Mouse (Mus musculus): ENCODE data around the gene Saysd1. TPM values are rescaled to one million over a fixed set of nuclear protein-coding genes. Genes with fewer than 3 reads are reported as not detected.
"Not testable (repeated sequence)": the region's sequence is repeated elsewhere in the genome, so short reads cannot be mapped to it uniquely, and the experiment has no call there.

Gene Saysd1
- polyA plus RNA-seq, 1 experiment from 2014 or later, result 12.6 TPM

DNA sequence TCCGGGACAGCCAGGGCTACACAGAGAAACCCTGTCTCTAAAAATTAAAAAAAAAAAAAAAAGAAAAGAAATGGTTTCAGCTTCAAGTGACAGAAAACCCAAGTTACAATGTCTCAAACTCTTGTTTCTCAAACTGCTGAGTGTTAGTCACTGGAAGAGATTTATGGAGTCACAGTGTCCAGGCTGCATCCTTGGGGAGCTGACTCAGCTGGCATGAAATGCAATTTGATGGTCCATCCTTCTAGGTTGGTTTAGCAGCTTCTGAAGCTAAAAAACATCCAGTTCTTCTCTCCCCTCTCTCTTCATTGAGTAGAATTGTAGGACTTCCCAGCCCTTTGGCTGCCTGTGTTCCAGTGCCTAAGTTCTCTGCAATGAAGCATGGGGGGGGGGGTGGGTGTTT is 94.3 kb downstream of the Saysd1 start:
- no peaks in the 10 kb centered on the region for H3K36me3 ChIP-seq (ENCODE audit: control insufficient read depth, insufficient read depth, low read length)
- no peaks in the 10 kb centered on the region for H3K27me3 ChIP-seq (ENCODE audit: control insufficient read depth, insufficient read depth, low read depth, low read length)
- no peaks in the 10 kb centered on the region for H3K9me3 ChIP-seq (replicated peaks; ENCODE audit: control insufficient read depth, low read length, poor library complexity, severe bottlenecking)
- H3K4me1 ChIP-seq (ENCODE audit: control insufficient read depth, insufficient read depth, low read length), result peaks cover 17% of the 10 kb centered on the region
- H3K4me3 ChIP-seq (ENCODE audit: low read depth, low read length), result no peak overlapping the region
- ATAC-seq, result no peak
- H3K27ac ChIP-seq (ENCODE audit: low read length), result no peak overlapping the region
- H3K9ac ChIP-seq (ENCODE audit: low read depth, low read length), result no peak overlapping the region
- no peak overlapping the region for H3K4me2 ChIP-seq (ENCODE audit: low read length)
- 100% methylated on average over 1 of the region's 1 CpGs for WGBS

DNA sequence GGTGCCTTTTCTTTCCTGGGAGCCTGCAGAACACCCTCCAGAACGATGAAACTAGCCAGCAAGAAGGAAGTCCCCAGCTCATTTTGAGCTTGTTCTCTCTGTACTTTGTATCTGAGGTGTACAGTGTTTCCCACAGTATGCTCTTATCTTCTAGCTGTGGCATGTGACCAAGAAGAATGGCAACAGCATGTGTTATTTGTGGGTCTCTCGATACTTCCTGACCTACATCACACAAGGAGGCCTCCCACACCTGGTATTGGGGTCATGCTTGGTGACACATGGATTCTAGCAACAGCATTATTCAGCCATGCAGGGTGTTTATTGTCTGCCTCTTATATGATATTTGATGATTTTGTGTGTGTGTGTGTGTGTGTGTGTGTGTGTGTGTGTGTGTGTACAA is 96.5 kb downstream of the Saysd1 start:
- H3K9me3 ChIP-seq (replicated peaks; ENCODE audit: control insufficient read depth, low read length, poor library complexity, severe bottlenecking), result no peaks in the 10 kb centered on the region
- no peaks in the 10 kb centered on the region for H3K36me3 ChIP-seq (ENCODE audit: control insufficient read depth, insufficient read depth, low read length)
- H3K27me3 ChIP-seq (ENCODE audit: control insufficient read depth, insufficient read depth, low read depth, low read length), result no peaks in the 10 kb centered on the region
- H3K27ac ChIP-seq (ENCODE audit: low read length), result no peak overlapping the region
- no peak overlapping the region for H3K4me2 ChIP-seq (ENCODE audit: low read length)
- no peaks in the 10 kb centered on the region for H3K4me1 ChIP-seq (ENCODE audit: control insufficient read depth, insufficient read depth, low read length)
- no peak overlapping the region for H3K9ac ChIP-seq (ENCODE audit: low read depth, low read length)
- ATAC-seq, result no peak
- H3K4me3 ChIP-seq (ENCODE audit: low read depth, low read length), result no peak overlapping the region
- WGBS, result 75% methylated on average over 2 of the region's 2 CpGs

DNA sequence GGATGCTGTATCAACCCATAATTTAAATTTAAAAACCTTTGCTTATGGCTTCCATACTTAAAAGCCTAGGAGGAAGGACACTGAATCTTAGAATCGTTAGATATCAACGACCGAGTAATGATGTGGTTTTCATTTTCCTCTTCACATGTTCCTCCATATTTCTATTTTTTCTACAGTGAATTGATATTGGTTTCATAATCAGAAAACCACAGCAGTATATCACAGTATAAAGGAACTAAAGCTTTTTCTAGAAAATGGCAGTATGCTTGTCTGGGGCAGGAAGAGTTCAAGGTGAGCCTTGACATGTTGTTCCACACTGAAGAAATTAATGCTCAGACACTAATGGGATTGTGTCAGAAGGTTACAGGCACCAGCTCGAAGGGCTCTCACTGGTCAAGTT is 97.4 kb downstream of the Saysd1 start:
- H3K36me3 ChIP-seq (ENCODE audit: control insufficient read depth, insufficient read depth, low read length), result no peaks in the 10 kb centered on the region
- no peaks in the 10 kb centered on the region for H3K9me3 ChIP-seq (replicated peaks; ENCODE audit: control insufficient read depth, low read length, poor library complexity, severe bottlenecking)
- H3K27ac ChIP-seq (ENCODE audit: low read length), result no peak overlapping the region
- H3K4me1 ChIP-seq (ENCODE audit: control insufficient read depth, insufficient read depth, low read length), result no peaks in the 10 kb centered on the region
- ATAC-seq, result no peak
- H3K4me3 ChIP-seq (ENCODE audit: low read depth, low read length), result no peak overlapping the region
- H3K4me2 ChIP-seq (ENCODE audit: low read length), result no peak overlapping the region
- H3K9ac ChIP-seq (ENCODE audit: low read depth, low read length), result no peak overlapping the region
- H3K27me3 ChIP-seq (ENCODE audit: control insufficient read depth, insufficient read depth, low read depth, low read length), result no peaks in the 10 kb centered on the region
- WGBS, result 92% methylated on average over 4 of the region's 4 CpGs

DNA sequence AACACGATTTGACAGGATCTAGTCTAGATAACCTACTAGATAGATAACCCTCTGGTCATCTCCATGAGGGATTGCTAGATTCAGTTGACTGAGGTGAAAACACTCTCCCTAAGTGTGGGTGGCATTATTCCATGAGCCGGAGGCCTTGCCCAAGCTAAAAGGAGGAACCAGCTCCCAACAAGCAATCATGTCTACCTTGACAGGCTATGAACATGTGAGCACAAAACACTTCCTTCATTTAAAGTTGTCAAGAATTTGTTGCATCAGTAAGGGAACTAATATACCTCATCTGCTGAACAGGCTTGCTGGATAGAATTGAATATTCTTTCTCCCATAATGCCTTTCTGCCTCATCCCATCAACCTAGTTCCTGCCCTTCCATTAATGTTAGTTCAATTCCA is 98.5 kb downstream of the Saysd1 start:
- H3K9ac ChIP-seq (ENCODE audit: low read depth, low read length), result no peak overlapping the region
- ATAC-seq, result no peak
- 91% methylated on average over 2 of the region's 2 CpGs for WGBS
- no peaks in the 10 kb centered on the region for H3K27me3 ChIP-seq (ENCODE audit: control insufficient read depth, insufficient read depth, low read depth, low read length)
- H3K36me3 ChIP-seq (ENCODE audit: control insufficient read depth, insufficient read depth, low read length), result no peaks in the 10 kb centered on the region
- no peak overlapping the region for H3K4me3 ChIP-seq (ENCODE audit: low read depth, low read length)
- H3K4me1 ChIP-seq (ENCODE audit: control insufficient read depth, insufficient read depth, low read length), result no peaks in the 10 kb centered on the region
- no peaks in the 10 kb centered on the region for H3K9me3 ChIP-seq (replicated peaks; ENCODE audit: control insufficient read depth, low read length, poor library complexity, severe bottlenecking)
- H3K27ac ChIP-seq (ENCODE audit: low read length), result no peak overlapping the region
- H3K4me2 ChIP-seq (ENCODE audit: low read length), result no peak overlapping the region

DNA sequence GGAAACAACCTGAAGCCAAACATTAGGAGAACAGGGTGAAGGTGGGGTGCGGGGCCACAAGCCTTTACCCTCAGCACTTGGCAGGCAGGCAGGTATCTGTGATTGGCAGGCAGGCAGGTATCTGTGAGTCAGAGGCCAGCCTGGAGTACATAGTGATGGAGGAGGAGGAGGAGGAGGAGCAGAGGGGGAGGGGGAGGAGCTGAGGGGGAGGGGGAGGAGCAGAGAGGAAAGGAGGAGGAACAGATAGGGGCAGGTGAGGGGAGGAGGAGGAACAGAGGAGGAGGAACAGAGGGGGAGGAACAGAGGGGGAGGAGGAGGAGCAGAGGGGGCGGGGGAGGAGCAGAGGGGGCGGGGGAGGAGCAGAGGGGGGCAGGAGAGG is 105.6 kb downstream of the Saysd1 start:
- no peak overlapping the region for H3K9ac ChIP-seq (ENCODE audit: low read depth, low read length)
- ATAC-seq, result no peak
- 71% methylated on average over 1 of the region's 3 CpGs for WGBS

DNA sequence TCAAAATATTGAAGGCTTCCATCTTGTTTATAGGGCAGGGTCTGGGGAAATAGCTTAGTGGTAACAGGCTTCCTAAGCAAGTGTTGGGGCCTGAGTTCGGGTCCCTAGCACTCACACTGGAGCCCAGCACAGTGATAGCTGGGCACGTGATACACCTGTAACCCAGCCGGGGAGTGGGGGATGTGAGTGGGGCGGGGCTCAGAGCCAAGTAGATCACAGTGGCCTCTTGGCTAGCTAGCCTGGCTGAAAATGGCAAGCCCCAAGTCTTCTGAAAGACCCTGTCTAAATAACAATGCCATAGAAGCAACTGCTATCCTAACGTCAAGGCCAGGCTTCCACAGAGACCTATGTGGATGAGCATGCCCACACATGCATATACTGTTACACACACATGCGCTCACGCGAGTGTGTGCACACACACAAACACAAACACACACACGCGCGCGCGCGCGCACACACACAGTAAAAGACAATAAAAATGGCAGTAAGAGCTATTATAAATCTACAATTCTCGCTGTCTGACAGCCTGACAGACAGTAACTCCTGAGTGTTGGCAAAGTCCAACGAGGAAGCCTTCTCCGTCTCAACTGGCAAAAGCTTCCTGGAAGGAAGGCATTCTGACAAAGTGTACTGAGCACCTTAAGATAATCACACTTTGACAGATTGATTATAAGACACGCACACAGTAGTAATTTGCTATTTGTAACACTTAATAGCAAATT is 106.2 kb downstream of the Saysd1 start:
- no peak overlapping the region for H3K27ac ChIP-seq (ENCODE audit: low read length)
- no peak overlapping the region for H3K4me3 ChIP-seq (ENCODE audit: low read depth, low read length)
- no peaks in the 10 kb centered on the region for H3K36me3 ChIP-seq (ENCODE audit: control insufficient read depth, insufficient read depth, low read length)
- H3K27me3 ChIP-seq (ENCODE audit: control insufficient read depth, insufficient read depth, low read depth, low read length), result no peaks in the 10 kb centered on the region
- no peak for ATAC-seq
- no peak overlapping the region for H3K9ac ChIP-seq (ENCODE audit: low read depth, low read length)
- no peaks in the 10 kb centered on the region for H3K9me3 ChIP-seq (replicated peaks; ENCODE audit: control insufficient read depth, low read length, poor library complexity, severe bottlenecking)
- 81% methylated on average over 19 of the region's 19 CpGs for WGBS
- no peaks in the 10 kb centered on the region for H3K4me1 ChIP-seq (ENCODE audit: control insufficient read depth, insufficient read depth, low read length)
- H3K4me2 ChIP-seq (ENCODE audit: low read length), result no peak overlapping the region

More for the DNA sequence above, 105.6 kb downstream of the Saysd1 start:
- no peak overlapping the region for H3K4me2 ChIP-seq (ENCODE audit: low read length)
- no peaks in the 10 kb centered on the region for H3K27me3 ChIP-seq (ENCODE audit: control insufficient read depth, insufficient read depth, low read depth, low read length)
- H3K27ac ChIP-seq (ENCODE audit: low read length), result no peak overlapping the region
- H3K4me3 ChIP-seq (ENCODE audit: low read depth, low read length), result no peak overlapping the region
- H3K36me3 ChIP-seq (ENCODE audit: control insufficient read depth, insufficient read depth, low read length), result no peaks in the 10 kb centered on the region
- H3K9me3 ChIP-seq (replicated peaks; ENCODE audit: control insufficient read depth, low read length, poor library complexity, severe bottlenecking), result no peaks in the 10 kb centered on the region
- no peaks in the 10 kb centered on the region for H3K4me1 ChIP-seq (ENCODE audit: control insufficient read depth, insufficient read depth, low read length)

DNA sequence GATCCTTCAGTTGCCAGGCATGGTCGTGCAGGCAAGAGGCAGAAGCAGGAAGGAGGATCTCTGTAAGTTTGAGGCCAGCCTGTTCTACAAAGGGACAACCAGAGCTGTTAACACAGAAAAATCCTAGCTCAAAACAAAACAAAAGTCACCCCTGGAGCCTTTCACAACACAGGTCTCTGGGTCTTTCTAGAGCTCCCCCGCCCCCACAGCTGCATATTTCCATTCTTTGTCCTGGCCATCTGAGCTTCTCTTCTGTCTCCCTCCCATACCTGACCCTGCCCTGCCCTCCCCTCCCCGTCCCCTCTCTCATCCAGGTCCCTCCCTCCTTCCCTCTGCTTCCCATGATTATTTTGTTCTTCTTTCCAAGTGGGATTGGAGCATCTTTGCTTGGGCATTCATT is 108.7 kb downstream of the Saysd1 start:
- H3K4me3 ChIP-seq (ENCODE audit: low read depth, low read length), result no peak overlapping the region
- no peak overlapping the region for H3K4me2 ChIP-seq (ENCODE audit: low read length)
- H3K4me1 ChIP-seq (ENCODE audit: control insufficient read depth, insufficient read depth, low read length), result no peaks in the 10 kb centered on the region
- H3K36me3 ChIP-seq (ENCODE audit: control insufficient read depth, insufficient read depth, low read length), result no peaks in the 10 kb centered on the region
- 15% methylated on average over 3 of the region's 3 CpGs for WGBS
- H3K9ac ChIP-seq (ENCODE audit: low read depth, low read length), result no peak overlapping the region
- no peak overlapping the region for H3K27ac ChIP-seq (ENCODE audit: low read length)
- no peaks in the 10 kb centered on the region for H3K27me3 ChIP-seq (ENCODE audit: control insufficient read depth, insufficient read depth, low read depth, low read length)
- H3K9me3 ChIP-seq (replicated peaks; ENCODE audit: control insufficient read depth, low read length, poor library complexity, severe bottlenecking), result no peaks in the 10 kb centered on the region
- no peak for ATAC-seq

DNA sequence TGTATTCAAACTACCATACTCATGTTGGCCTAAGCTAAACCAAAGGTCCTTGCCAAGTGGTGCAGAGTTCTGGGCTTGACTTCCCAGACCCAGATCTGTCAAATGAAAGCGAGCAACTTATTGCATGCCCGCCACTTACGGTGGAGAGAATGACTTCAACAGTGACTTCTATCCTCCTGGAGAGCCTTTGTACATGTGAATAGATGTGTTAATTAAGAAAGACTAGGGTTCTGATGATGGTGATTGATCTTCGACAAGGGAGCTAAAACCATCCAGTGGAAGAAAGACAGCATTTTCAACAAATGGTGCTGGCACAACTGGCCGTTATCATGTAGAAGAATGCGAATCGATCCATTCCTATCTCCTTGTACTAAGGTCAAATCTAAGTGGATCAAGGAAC is 110.9 kb downstream of the Saysd1 start:
- not testable (repeated sequence) for H3K4me2 ChIP-seq (ENCODE audit: low read length); H3K9ac ChIP-seq (ENCODE audit: low read depth, low read length); ATAC-seq; H3K27ac ChIP-seq (ENCODE audit: low read length); H3K4me1 ChIP-seq (ENCODE audit: control insufficient read depth, insufficient read depth, low read length); H3K36me3 ChIP-seq (ENCODE audit: control insufficient read depth, insufficient read depth, low read length); H3K4me3 ChIP-seq (ENCODE audit: low read depth, low read length); H3K27me3 ChIP-seq (ENCODE audit: control insufficient read depth, insufficient read depth, low read depth, low read length); H3K9me3 ChIP-seq (replicated peaks; ENCODE audit: control insufficient read depth, low read length, poor library complexity, severe bottlenecking)
- 94% methylated on average over 7 of the region's 7 CpGs for WGBS
